Mouse (Mus musculus): ENCODE measurements at regions not wholly inside any gene's neighbourhood (a gene's known extent, or its start where the extent isn't known, plus 50 kb on each side); places are given as distances from the start of the nearest gene placed in this dataset.

GRCm38 (mm10) chr6:136229791-136230190 lies 56.5 kb upstream of the Grin2b start:
- H3K27me3 ChIP-seq (ENCODE audit: control insufficient read depth, insufficient read depth, low read length), result no peaks in the 10 kb centered on the region
- no peaks in the 10 kb centered on the region for H3K9me3 ChIP-seq (ENCODE audit: control insufficient read depth, low read length)
- no peak overlapping the region for H3K4me3 ChIP-seq (ENCODE audit: low read depth, low read length)
- H3K4me1 ChIP-seq (replicated peaks; ENCODE audit: control insufficient read depth, insufficient read depth), result no peaks in the 10 kb centered on the region
- H3K4me2 ChIP-seq (replicated peaks; ENCODE audit: low read depth), result no peak overlapping the region
- no peak overlapping the region for H3K9ac ChIP-seq (ENCODE audit: low read length)
- 81% methylated on average over 3 of the region's 3 CpGs for WGBS
- TF ChIP-seq CTCF (IDR thresholded peaks at IDR 0.05; ENCODE audit: low read depth) (no peak), EP300 (optimal IDR thresholded peaks at IDR 0.05) (no peak)
- no peak for ATAC-seq (ENCODE audit: low FRiP score, low TSS enrichment)
- no peaks in the 10 kb centered on the region for H3K36me3 ChIP-seq (ENCODE audit: control insufficient read depth, insufficient read depth, low read length)
- no peak overlapping the region for H3K27ac ChIP-seq (replicated peaks)
- no peak for DNase-seq (ENCODE audit: low spot score)

GRCm38 (mm10) chr6:136235473-136235872 lies 62.2 kb upstream of the Grin2b start:
- TF ChIP-seq EP300 (optimal IDR thresholded peaks at IDR 0.05), result no peak
- no peak for TF ChIP-seq CTCF (IDR thresholded peaks at IDR 0.05; ENCODE audit: low read depth)
- Histone ChIP-seq H3K4me2 (replicated peaks; ENCODE audit: low read depth) (no peak overlapping the region), H3K27me3 (ENCODE audit: control insufficient read depth, insufficient read depth, low read length) (no peaks in the 10 kb centered on the region), H3K27ac (replicated peaks) (no peak overlapping the region), H3K9me3 (ENCODE audit: control insufficient read depth, low read length) (no peaks in the 10 kb centered on the region), H3K9ac (ENCODE audit: low read length) (no peak overlapping the region), H3K4me1 (replicated peaks; ENCODE audit: control insufficient read depth, insufficient read depth) (no peaks in the 10 kb centered on the region), H3K36me3 (ENCODE audit: control insufficient read depth, insufficient read depth, low read length) (no peaks in the 10 kb centered on the region), H3K4me3 (ENCODE audit: low read depth, low read length) (no peak overlapping the region)
- DNase-seq (ENCODE audit: low spot score), result no peak
- no peak for ATAC-seq (ENCODE audit: low FRiP score, low TSS enrichment)
- WGBS, result 90% methylated on average over 11 of the region's 11 CpGs

- H3K9me3 ChIP-seq (ENCODE audit: control insufficient read depth, low read length), result no peaks in the 10 kb centered on the region
- no peak overlapping the region for H3K4me2 ChIP-seq (replicated peaks; ENCODE audit: low read depth)
- H3K27me3 ChIP-seq (ENCODE audit: control insufficient read depth, insufficient read depth, low read length), result no peaks in the 10 kb centered on the region
- no peak overlapping the region for H3K27ac ChIP-seq (replicated peaks)
- DNase-seq (ENCODE audit: low spot score) (no peak), ATAC-seq (ENCODE audit: low FRiP score, low TSS enrichment) (no peak)
- TF ChIP-seq CTCF (IDR thresholded peaks at IDR 0.05; ENCODE audit: low read depth) (no peak), EP300 (optimal IDR thresholded peaks at IDR 0.05) (no peak)
- H3K4me3 ChIP-seq (ENCODE audit: low read depth, low read length), result no peak overlapping the region
- no peaks in the 10 kb centered on the region for H3K4me1 ChIP-seq (replicated peaks; ENCODE audit: control insufficient read depth, insufficient read depth)
- H3K9ac ChIP-seq (ENCODE audit: low read length), result no peak overlapping the region
- WGBS, result 50% methylated on average over 5 of the region's 5 CpGs
- H3K36me3 ChIP-seq (ENCODE audit: control insufficient read depth, insufficient read depth, low read length), result no peaks in the 10 kb centered on the region
Measured at GRCm38 (mm10) chr6:136238989-136239388, 65.7 kb upstream of the Grin2b start.

- no peak overlapping the region for H3K4me3 ChIP-seq (ENCODE audit: low read depth, low read length)
- H3K27me3 ChIP-seq (ENCODE audit: control insufficient read depth, insufficient read depth, low read length), result no peaks in the 10 kb centered on the region
- WGBS, result 48% methylated on average over 5 of the region's 5 CpGs
- DNase-seq (ENCODE audit: low spot score) (no peak), ATAC-seq (ENCODE audit: low FRiP score, low TSS enrichment) (no peak)
- no peak overlapping the region for H3K9ac ChIP-seq (ENCODE audit: low read length)
- H3K4me1 ChIP-seq (replicated peaks; ENCODE audit: control insufficient read depth, insufficient read depth), result no peaks in the 10 kb centered on the region
- H3K4me2 ChIP-seq (replicated peaks; ENCODE audit: low read depth), result no peak overlapping the region
- no peak overlapping the region for H3K27ac ChIP-seq (replicated peaks)
- no peak for TF ChIP-seq EP300 (optimal IDR thresholded peaks at IDR 0.05)
- no peaks in the 10 kb centered on the region for H3K36me3 ChIP-seq (ENCODE audit: control insufficient read depth, insufficient read depth, low read length)
- no peaks in the 10 kb centered on the region for H3K9me3 ChIP-seq (ENCODE audit: control insufficient read depth, low read length)
Measured at GRCm38 (mm10) chr6:136239416-136239815, 66.1 kb upstream of the Grin2b start.

GRCm38 (mm10) chr6:136241574-136242311 lies 68.4 kb upstream of the Grin2b start:
- ATAC-seq (ENCODE audit: low FRiP score, low TSS enrichment) (no peak), DNase-seq (ENCODE audit: low spot score) (no peak)
- no peak overlapping the region for H3K9ac ChIP-seq (ENCODE audit: low read length)
- no peaks in the 10 kb centered on the region for H3K4me1 ChIP-seq (replicated peaks; ENCODE audit: control insufficient read depth, insufficient read depth)
- TF ChIP-seq CTCF (IDR thresholded peaks at IDR 0.05; ENCODE audit: low read depth) (no peak), EP300 (optimal IDR thresholded peaks at IDR 0.05) (no peak)
- 60% methylated on average over 10 of the region's 10 CpGs for WGBS
- no peak overlapping the region for H3K4me3 ChIP-seq (ENCODE audit: low read depth, low read length)
- no peaks in the 10 kb centered on the region for H3K36me3 ChIP-seq (ENCODE audit: control insufficient read depth, insufficient read depth, low read length)
- H3K9me3 ChIP-seq (ENCODE audit: control insufficient read depth, low read length), result no peaks in the 10 kb centered on the region
- H3K27ac ChIP-seq (replicated peaks), result no peak overlapping the region
- H3K27me3 ChIP-seq (ENCODE audit: control insufficient read depth, insufficient read depth, low read length), result no peaks in the 10 kb centered on the region
- H3K4me2 ChIP-seq (replicated peaks; ENCODE audit: low read depth), result no peak overlapping the region

- no peaks in the 10 kb centered on the region for H3K36me3 ChIP-seq (ENCODE audit: control insufficient read depth, insufficient read depth, low read length)
- ATAC-seq (ENCODE audit: low FRiP score, low TSS enrichment), result no peak
- H3K4me2 ChIP-seq (replicated peaks; ENCODE audit: low read depth), result no peak overlapping the region
- no peak for DNase-seq (ENCODE audit: low spot score)
- TF ChIP-seq CTCF (IDR thresholded peaks at IDR 0.05; ENCODE audit: low read depth), result no peak
- no peak for TF ChIP-seq EP300 (optimal IDR thresholded peaks at IDR 0.05)
- H3K9me3 ChIP-seq (ENCODE audit: control insufficient read depth, low read length), result no peaks in the 10 kb centered on the region
- WGBS, result 87% methylated on average over 7 of the region's 7 CpGs
- no peak overlapping the region for H3K4me3 ChIP-seq (ENCODE audit: low read depth, low read length)
- no peak overlapping the region for H3K9ac ChIP-seq (ENCODE audit: low read length)
- no peak overlapping the region for H3K27ac ChIP-seq (replicated peaks)
- H3K27me3 ChIP-seq (ENCODE audit: control insufficient read depth, insufficient read depth, low read length), result no peaks in the 10 kb centered on the region
- H3K4me1 ChIP-seq (replicated peaks; ENCODE audit: control insufficient read depth, insufficient read depth), result no peaks in the 10 kb centered on the region
Measured at GRCm38 (mm10) chr6:136244895-136245294, 71.6 kb upstream of the Grin2b start.
